Mouse (Mus musculus): ENCODE measurements around the gene Ahnak2. TPM values are rescaled to one million over a fixed set of nuclear protein-coding genes. Genes with fewer than 3 reads are reported as not detected.

Ahnak2 gene
- polyA plus RNA-seq, 1 experiment, result 0.83 TPM

- Histone ChIP-seq H3K27ac (ENCODE audit: insufficient read depth, low read length) (peak within 1 kb of the TSS; percentile 96), H3K4me1 (ENCODE audit: control insufficient read depth, insufficient read depth, insufficient read length) (peaks cover 14% of the 10 kb centered on the region), H3K27me3 (ENCODE audit: control insufficient read depth, insufficient read depth, low read length) (no peaks in the 10 kb centered on the region), H3K36me3 (ENCODE audit: control insufficient read depth, insufficient read depth, low read length) (peaks cover 1% of the 10 kb centered on the region; the same call in 1 of the 2 replicates), H3K4me3 (ENCODE audit: extremely low read depth, insufficient read depth, insufficient read length) (peak within 1 kb of the TSS; percentile 85)
- TF ChIP-seq POLR2A (IDR thresholded peaks at IDR 0.05; ENCODE audit: low read depth, low read length), result peak; percentile 30; the same call in 1 of the 2 replicates
- TF ChIP-seq CTCF (IDR thresholded peaks at IDR 0.05; ENCODE audit: extremely low read depth, insufficient read depth, insufficient read length, insufficient replicate concordance), result no peak
- WGBS, result under 1% methylated on average over 69 of the region's 72 CpGs
- DNase-seq (ENCODE audit: low read depth in 1 of 2, low spot score in 2 of 2), result peak; percentile 88 to 96
These were observed 26.9 kb upstream of the Ahnak2 start, which contains the start of gene Cdca4 for GRCm38 (mm10) chr12:112829244-112829864. TSS of gene Cdca4 (minus strand) at chr12:112829423.

DNA sequence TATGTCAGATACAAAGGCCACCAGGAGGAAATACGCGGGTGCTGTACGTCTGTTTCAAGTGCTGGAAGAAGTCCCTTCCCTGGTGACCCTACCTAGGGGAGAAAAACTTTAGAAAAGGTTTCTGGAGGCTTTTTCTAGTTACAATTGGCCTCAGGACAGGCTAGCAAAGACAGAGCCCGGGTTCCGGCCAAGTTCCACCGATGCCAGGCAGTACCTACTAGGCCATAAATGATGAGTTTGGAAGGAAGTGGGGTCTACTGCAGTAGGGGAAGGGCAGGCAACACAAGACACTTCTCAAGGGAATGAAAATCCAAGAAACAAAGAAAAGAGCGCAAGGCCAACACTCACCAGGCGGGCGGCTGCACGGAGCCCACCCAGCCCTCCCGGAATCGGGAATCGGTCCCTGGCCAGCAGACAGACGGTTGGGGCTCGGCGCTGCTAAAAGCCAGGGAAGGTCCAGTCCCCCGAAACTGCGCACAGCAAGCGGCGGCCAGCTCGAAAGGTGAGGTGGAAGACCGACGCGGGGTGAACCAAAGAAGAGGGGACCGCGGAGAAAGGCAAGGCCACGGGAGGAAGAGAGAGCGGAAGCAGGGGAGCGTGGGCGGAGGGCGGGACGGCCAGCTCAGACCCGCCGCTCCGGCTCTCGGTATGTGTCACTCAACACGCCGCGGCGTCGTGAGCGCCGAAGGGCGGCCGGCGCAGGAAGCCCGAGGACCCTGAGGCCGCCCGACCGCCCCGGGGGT lies 26.2 kb upstream of the Ahnak2 start:
- peak; percentile 58 to 72 for DNase-seq (ENCODE audit: low read depth in 1 of 2, low spot score in 2 of 2)
- WGBS, result under 1% methylated on average over 51 of the region's 51 CpGs
- peak overlapping the region; percentile 85 for H3K4me3 ChIP-seq (ENCODE audit: extremely low read depth, insufficient read depth, insufficient read length)
- H3K27me3 ChIP-seq (ENCODE audit: control insufficient read depth, insufficient read depth, low read length), result no peaks in the 10 kb centered on the region
- H3K27ac ChIP-seq (ENCODE audit: insufficient read depth, low read length), result peak overlapping the region; percentile 96
- TF ChIP-seq CTCF (IDR thresholded peaks at IDR 0.05; ENCODE audit: extremely low read depth, insufficient read depth, insufficient read length, insufficient replicate concordance) (no peak), POLR2A (IDR thresholded peaks at IDR 0.05; ENCODE audit: low read depth, low read length) (no peak)
- H3K4me1 ChIP-seq (ENCODE audit: control insufficient read depth, insufficient read depth, insufficient read length), result peaks cover 18% of the 10 kb centered on the region
- peaks cover 1% of the 10 kb centered on the region; the same call in 1 of the 2 replicates for H3K36me3 ChIP-seq (ENCODE audit: control insufficient read depth, insufficient read depth, low read length)

GRCm38 (mm10) chr12:112825901-112826300 lies 23.4 kb upstream of the Ahnak2 start:
- Histone ChIP-seq H3K36me3 (ENCODE audit: control insufficient read depth, insufficient read depth, low read length) (peaks cover 7% of the 10 kb centered on the region), H3K4me3 (ENCODE audit: extremely low read depth, insufficient read depth, insufficient read length) (no peak overlapping the region), H3K4me1 (ENCODE audit: control insufficient read depth, insufficient read depth, insufficient read length) (peaks cover 29% of the 10 kb centered on the region), H3K27me3 (ENCODE audit: control insufficient read depth, insufficient read depth, low read length) (no peaks in the 10 kb centered on the region), H3K27ac (ENCODE audit: insufficient read depth, low read length) (no peak overlapping the region)
- DNase-seq (ENCODE audit: low read depth in 1 of 2, low spot score in 2 of 2), result no peak
- WGBS, result 74% methylated on average over 5 of the region's 5 CpGs
- no peak for TF ChIP-seq POLR2A (IDR thresholded peaks at IDR 0.05; ENCODE audit: low read depth, low read length)
- no peak for TF ChIP-seq CTCF (IDR thresholded peaks at IDR 0.05; ENCODE audit: extremely low read depth, insufficient read depth, insufficient read length, insufficient replicate concordance)

DNA sequence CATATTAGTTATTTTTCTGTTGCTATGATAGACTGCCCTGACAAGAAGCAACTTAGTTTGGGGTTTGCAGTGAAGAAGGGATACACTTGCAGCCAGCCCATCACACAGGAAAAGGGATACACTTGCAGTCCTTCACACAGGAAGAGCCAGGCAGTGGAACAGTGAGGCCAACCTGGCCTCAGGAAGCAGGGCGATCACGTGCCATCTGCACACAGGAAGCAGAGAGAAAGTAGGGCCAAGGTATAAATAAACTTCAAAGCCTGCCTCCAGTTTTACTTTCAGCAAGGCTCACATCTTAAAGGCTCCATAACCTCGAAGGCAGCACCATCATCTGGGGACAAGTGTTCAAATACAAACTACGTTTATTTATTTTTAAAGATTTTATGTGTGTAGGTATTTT lies 20.8 kb upstream of the Ahnak2 start:
- WGBS, result 8% methylated on average over 4 of the region's 4 CpGs
- Histone ChIP-seq H3K27ac (ENCODE audit: insufficient read depth, low read length) (peak overlapping the region; percentile 76), H3K4me3 (ENCODE audit: extremely low read depth, insufficient read depth, insufficient read length) (no peak overlapping the region), H3K36me3 (ENCODE audit: control insufficient read depth, insufficient read depth, low read length) (peaks cover 17% of the 10 kb centered on the region), H3K27me3 (ENCODE audit: control insufficient read depth, insufficient read depth, low read length) (no peaks in the 10 kb centered on the region), H3K4me1 (ENCODE audit: control insufficient read depth, insufficient read depth, insufficient read length) (peaks cover 29% of the 10 kb centered on the region)
- TF ChIP-seq POLR2A (IDR thresholded peaks at IDR 0.05; ENCODE audit: low read depth, low read length) (no peak; the same call in 1 of the 2 replicates), CTCF (IDR thresholded peaks at IDR 0.05; ENCODE audit: extremely low read depth, insufficient read depth, insufficient read length, insufficient replicate concordance) (no peak)
- peak; percentile 32 to 68 for DNase-seq (ENCODE audit: low read depth in 1 of 2, low spot score in 2 of 2)

DNA sequence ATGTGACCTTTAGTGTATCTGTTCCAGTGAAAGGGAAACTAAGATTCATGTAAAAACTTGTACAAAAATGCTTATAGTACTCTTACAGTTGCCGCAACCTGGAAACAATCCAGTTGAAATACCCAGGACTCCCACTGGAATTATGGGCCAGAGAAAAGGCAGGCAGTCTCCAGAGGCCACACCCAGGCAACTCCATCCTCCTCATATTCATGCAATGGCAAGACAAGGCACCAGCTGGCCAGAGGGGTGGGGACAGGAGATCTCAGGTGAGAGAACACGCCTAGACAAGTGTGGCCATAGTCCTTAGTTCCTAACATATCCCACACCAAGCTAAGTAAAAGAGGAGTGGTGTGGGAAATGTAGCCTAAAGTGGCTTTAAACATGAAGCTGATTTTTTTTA lies 20.2 kb upstream of the Ahnak2 start:
- H3K27me3 ChIP-seq (ENCODE audit: control insufficient read depth, insufficient read depth, low read length), result no peaks in the 10 kb centered on the region
- TF ChIP-seq POLR2A (IDR thresholded peaks at IDR 0.05; ENCODE audit: low read depth, low read length) (no peak), CTCF (IDR thresholded peaks at IDR 0.05; ENCODE audit: extremely low read depth, insufficient read depth, insufficient read length, insufficient replicate concordance) (no peak)
- H3K4me1 ChIP-seq (ENCODE audit: control insufficient read depth, insufficient read depth, insufficient read length), result peaks cover 25% of the 10 kb centered on the region
- H3K4me3 ChIP-seq (ENCODE audit: extremely low read depth, insufficient read depth, insufficient read length), result no peak overlapping the region
- peaks cover 17% of the 10 kb centered on the region for H3K36me3 ChIP-seq (ENCODE audit: control insufficient read depth, insufficient read depth, low read length)
- no peak for DNase-seq (ENCODE audit: low read depth in 1 of 2, low spot score in 2 of 2)
- WGBS, result 76% methylated on average over 2 of the region's 2 CpGs
- H3K27ac ChIP-seq (ENCODE audit: insufficient read depth, low read length), result peak overlapping the region; percentile 45

GRCm38 (mm10) chr12:112821974-112822373 lies 19.5 kb upstream of the Ahnak2 start:
- 60% methylated on average over 4 of the region's 4 CpGs for WGBS
- H3K4me1 ChIP-seq (ENCODE audit: control insufficient read depth, insufficient read depth, insufficient read length), result peaks cover 20% of the 10 kb centered on the region; the same call in 1 of the 2 replicates
- H3K36me3 ChIP-seq (ENCODE audit: control insufficient read depth, insufficient read depth, low read length), result peaks cover 17% of the 10 kb centered on the region
- H3K27me3 ChIP-seq (ENCODE audit: control insufficient read depth, insufficient read depth, low read length), result no peaks in the 10 kb centered on the region
- no peak overlapping the region for H3K4me3 ChIP-seq (ENCODE audit: extremely low read depth, insufficient read depth, insufficient read length)
- no peak for DNase-seq (ENCODE audit: low read depth in 1 of 2, low spot score in 2 of 2)
- TF ChIP-seq CTCF (IDR thresholded peaks at IDR 0.05; ENCODE audit: extremely low read depth, insufficient read depth, insufficient read length, insufficient replicate concordance) (no peak), POLR2A (IDR thresholded peaks at IDR 0.05; ENCODE audit: low read depth, low read length) (no peak)
- H3K27ac ChIP-seq (ENCODE audit: insufficient read depth, low read length), result peak overlapping the region; percentile 52

Measured in spleen, adult 2 months (tissue).